Comparison of ENCODE assay signal across 17 mouse cellular contexts in the genomic region with DNA sequence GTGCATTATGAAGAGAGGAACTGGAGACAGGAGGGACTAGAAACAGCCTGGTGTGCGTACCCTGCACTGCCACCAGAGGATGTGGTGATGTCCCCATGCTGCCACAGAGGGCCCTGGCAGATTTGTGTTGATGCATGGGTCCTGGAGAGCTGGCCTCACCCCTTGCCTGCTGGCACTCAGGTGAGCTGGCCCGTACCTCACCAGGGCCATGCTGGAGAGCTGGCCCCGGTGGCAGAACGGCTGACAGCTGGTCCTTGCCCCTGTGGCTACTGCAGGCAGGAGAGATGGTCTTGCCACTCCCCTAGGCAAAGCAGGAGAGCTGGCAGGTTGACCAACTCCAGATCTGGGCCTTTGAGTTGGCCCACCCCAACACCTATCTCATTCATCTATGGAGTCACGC. TPM values are rescaled to one million over a fixed set of nuclear protein-coding genes. Genes with fewer than 3 reads are reported as not detected.
DNase-seq lines count a peak whose midpoint lies in the region; ATAC-seq and TF ChIP-seq lines count a peak whose summit lies in the region.
"Had no signal": no experiment of that assay in that cellular context is flagged by ENCODE, and none has a peak within 500 bp of the region (broad histone marks: within the 10 kb centered on the region; RNA-seq: fewer than 3 reads in every experiment).

No protein-coding gene starts in this region.

- H3K27me3 ChIP-seq in intestine, embryonic 16.5 days (replicated peaks; ENCODE audit: control insufficient read depth, insufficient read depth, low read length) = no peaks in the 10 kb centered on the region
- H3K27me3 ChIP-seq in intestine, postnatal 0 days (replicated peaks; ENCODE audit: control insufficient read depth, insufficient read depth, low read length) = no peaks in the 10 kb centered on the region
- H3K27me3 ChIP-seq in neural tube, embryonic 14.5 days (ENCODE audit: control insufficient read depth, insufficient read depth, low read length) = no peaks in the 10 kb centered on the region
- no peaks in the 10 kb centered on the region for H3K27me3 ChIP-seq in neural tube, embryonic 15.5 days (replicated peaks)

- no peaks in the 10 kb centered on the region for H3K9me3 ChIP-seq in intestine, embryonic 16.5 days (ENCODE audit: control insufficient read depth, low read length)
- H3K9me3 ChIP-seq in intestine, postnatal 0 days (ENCODE audit: control insufficient read depth) = no peaks in the 10 kb centered on the region
- no peaks in the 10 kb centered on the region for H3K9me3 ChIP-seq in neural tube, embryonic 14.5 days (ENCODE audit: control insufficient read depth, low read length)
- no peaks in the 10 kb centered on the region for H3K9me3 ChIP-seq in neural tube, embryonic 15.5 days (replicated peaks)

- H3K4me1 ChIP-seq in intestine, embryonic 16.5 days (ENCODE audit: control insufficient read depth, insufficient read depth, low read length) = no peaks in the 10 kb centered on the region
- no peaks in the 10 kb centered on the region for H3K4me1 ChIP-seq in intestine, postnatal 0 days (replicated peaks; ENCODE audit: control insufficient read depth, insufficient read depth, low read length)
- no peaks in the 10 kb centered on the region for H3K4me1 ChIP-seq in neural tube, embryonic 14.5 days (ENCODE audit: control insufficient read depth, insufficient read depth, low read length)
- H3K4me1 ChIP-seq in neural tube, embryonic 15.5 days = no peaks in the 10 kb centered on the region

- ATAC-seq in intestine, embryonic 16.5 days = peak; percentile 23; the same call in 1 of the 2 replicates
- ATAC-seq in intestine, postnatal 0 days = no peak
- ATAC-seq in neural tube, embryonic 14.5 days (ENCODE audit: low read depth) = peak; percentile 21; the same call in 1 of the 2 replicates
- ATAC-seq in neural tube, embryonic 15.5 days (ENCODE audit: low FRiP score) = no peak; the same call in 1 of the 2 replicates
- no peak for ATAC-seq in erythroid progenitor cell, adult 5-6 weeks (replicated peaks; ENCODE audit: low FRiP score, poor library complexity, severe bottlenecking)

- no peaks in the 10 kb centered on the region for H3K36me3 ChIP-seq in intestine, embryonic 16.5 days (ENCODE audit: control insufficient read depth, insufficient read depth, low read length)
- H3K36me3 ChIP-seq in intestine, postnatal 0 days (ENCODE audit: control insufficient read depth, insufficient read depth) = no peaks in the 10 kb centered on the region
- no peaks in the 10 kb centered on the region for H3K36me3 ChIP-seq in neural tube, embryonic 14.5 days (ENCODE audit: control insufficient read depth, insufficient read depth, low read length)
- H3K36me3 ChIP-seq in neural tube, embryonic 15.5 days = no peaks in the 10 kb centered on the region

- peak; percentile 56 to 77 for DNase-seq in cerebellum, postnatal 10 days
- DNase-seq in retina, embryonic 14.5 days (ENCODE audit: low spot score) = no peak
- DNase-seq: gastrocnemius, postnatal 14 days; kidney, postnatal 14 days; liver; right cerebral cortex, postnatal 4 days; thymus, postnatal 14 days had no signal

- WGBS in intestine, embryonic 16.5 days = 70% methylated on average over 5 of the region's 5 CpGs
- WGBS in intestine, postnatal 0 days = 76% methylated on average over 5 of the region's 5 CpGs
- 71% methylated on average over 5 of the region's 5 CpGs for WGBS in neural tube, embryonic 14.5 days
- WGBS in neural tube, embryonic 15.5 days = 63% methylated on average over 5 of the region's 5 CpGs

- H3K27ac ChIP-seq in intestine, embryonic 16.5 days (ENCODE audit: low read length) = no peak overlapping the region
- H3K27ac ChIP-seq in intestine, postnatal 0 days (ENCODE audit: low read depth, low read length) = no peak overlapping the region
- no peak overlapping the region for H3K27ac ChIP-seq in neural tube, embryonic 14.5 days (ENCODE audit: low read depth, low read length)
- no peak overlapping the region for H3K27ac ChIP-seq in neural tube, embryonic 15.5 days (replicated peaks)

- H3K9ac ChIP-seq in intestine, embryonic 16.5 days (ENCODE audit: low read depth, low read length) = no peak overlapping the region
- H3K9ac ChIP-seq in intestine, postnatal 0 days (ENCODE audit: low read depth, low read length) = no peak overlapping the region
- H3K9ac ChIP-seq in neural tube, embryonic 14.5 days (replicated peaks; ENCODE audit: low read depth, low read length) = no peak overlapping the region
- H3K9ac ChIP-seq in neural tube, embryonic 15.5 days (replicated peaks) = no peak overlapping the region

- H3K4me2 ChIP-seq in intestine, embryonic 16.5 days (ENCODE audit: low read depth, low read length) = no peak overlapping the region
- no peak overlapping the region for H3K4me2 ChIP-seq in intestine, postnatal 0 days (replicated peaks; ENCODE audit: low read depth)
- no peak overlapping the region for H3K4me2 ChIP-seq in neural tube, embryonic 14.5 days (ENCODE audit: low read depth, low read length)
- H3K4me2 ChIP-seq in neural tube, embryonic 15.5 days = no peak overlapping the region

- H3K4me3 ChIP-seq in intestine, embryonic 16.5 days (ENCODE audit: low read length) = no peak overlapping the region
- no peak overlapping the region for H3K4me3 ChIP-seq in intestine, postnatal 0 days (ENCODE audit: low read depth, low read length)
- no peak overlapping the region for H3K4me3 ChIP-seq in neural tube, embryonic 14.5 days (ENCODE audit: low read depth, low read length)
- H3K4me3 ChIP-seq in neural tube, embryonic 15.5 days (replicated peaks) = no peak overlapping the region

- no peak for TF ChIP-seq CTCF in intestine, postnatal 0 days (IDR thresholded peaks at IDR 0.05; ENCODE audit: low read depth)

RNA-seq across cellular contexts. Expression of a gene that starts 22.7 kb away (rescaled TPM):
- polyA plus RNA-seq in intestine, embryonic 16.5 days (2015; fragmentation: Nextera tagmentation; extraction: Ambion mirVana) = not detected in 2 replicates
- 0.16 TPM in 1 of 2 replicates, not detected in the other for polyA plus RNA-seq in intestine, postnatal 0 days (2015; fragmentation: Nextera tagmentation; extraction: Ambion mirVana)
- polyA plus RNA-seq in neural tube, embryonic 14.5 days (2014; fragmentation: Nextera tagmentation; extraction: Ambion mirVana) = not detected in 2 replicates
- not detected in 2 replicates for polyA plus RNA-seq in neural tube, embryonic 15.5 days (2015; fragmentation: Nextera tagmentation; extraction: Ambion mirVana)
- total RNA-seq in erythroid progenitor cell, adult 5-6 weeks (2015; ENCODE audit: low replicate concordance) = not detected in 2 replicates
- not detected in 2 replicates for total RNA-seq in erythroid progenitor cell, adult 5-6 weeks (2017; ENCODE audit: low replicate concordance)
- total RNA-seq: gastrocnemius, postnatal 14 days; layer of hippocampus, postnatal 25 days; neutrophil, adult 5-6 weeks had no signal
- polyA plus RNA-seq: brain, embryonic 14.5 days; heart, embryonic 14.5 days; lung, embryonic 16.5 days had no signal

RNA-seq across cellular contexts. Expression of a gene that starts 57.2 kb away (rescaled TPM):
- not detected in 2 replicates for polyA plus RNA-seq in intestine, embryonic 16.5 days (2015; fragmentation: Nextera tagmentation; extraction: Ambion mirVana)
- polyA plus RNA-seq in intestine, postnatal 0 days (2015; fragmentation: Nextera tagmentation; extraction: Ambion mirVana) = not detected in 2 replicates
- not detected in 2 replicates for polyA plus RNA-seq in neural tube, embryonic 14.5 days (2014; fragmentation: Nextera tagmentation; extraction: Ambion mirVana)
- polyA plus RNA-seq in neural tube, embryonic 15.5 days (2015; fragmentation: Nextera tagmentation; extraction: Ambion mirVana) = not detected in 2 replicates
- not detected in 2 replicates for total RNA-seq in erythroid progenitor cell, adult 5-6 weeks (2015; ENCODE audit: low replicate concordance)
- not detected in 2 replicates for total RNA-seq in erythroid progenitor cell, adult 5-6 weeks (2017; ENCODE audit: low replicate concordance)
- total RNA-seq: gastrocnemius, postnatal 14 days; layer of hippocampus, postnatal 25 days; neutrophil, adult 5-6 weeks had no signal
- polyA plus RNA-seq: heart, embryonic 14.5 days; lung, embryonic 16.5 days had no signal

Comparison
In these comparisons a context has a peak if more than half of its experiments do, and no peak if none do; other contexts are left out.
1. ATAC-seq: peak in intestine, embryonic 16.5 days (single experiment) and neural tube, embryonic 14.5 days (single experiment); none in intestine, postnatal 0 days (single experiment), neural tube, embryonic 15.5 days (single experiment) and erythroid progenitor cell, adult 5-6 weeks (single experiment).